Mouse (Mus musculus): ENCODE data around the gene Myo1h. TPM values are rescaled to one million over a fixed set of nuclear protein-coding genes. Genes with fewer than 3 reads are reported as not detected.

The Myo1h gene
- polyA plus RNA-seq, 1 experiment: 1.4 TPM

DNA sequence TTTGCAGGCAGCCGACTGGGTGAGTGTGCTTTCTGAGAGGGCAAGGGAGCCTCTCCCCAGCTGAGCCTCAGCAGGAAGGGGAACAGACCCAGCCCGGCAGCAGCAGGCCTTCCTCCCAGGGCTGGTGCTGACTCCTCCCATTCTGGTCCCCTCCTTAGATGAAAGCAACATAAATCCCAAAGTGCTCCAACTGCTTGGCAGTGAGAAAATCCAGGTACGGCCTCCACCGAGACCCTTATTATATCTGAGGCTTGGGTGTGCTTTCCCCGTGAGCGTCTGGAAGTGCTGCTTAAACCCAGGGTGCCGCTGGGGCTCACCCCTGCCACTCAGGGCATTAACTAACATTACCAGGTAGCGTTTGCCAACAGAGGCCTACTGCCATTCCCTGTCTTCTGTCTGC lies 70.6 kb downstream of the Myo1h start:
- Histone ChIP-seq H3ac (ENCODE audit: control insufficient read depth, insufficient read length) (no peak overlapping the region), H3K79me2 (ENCODE audit: control insufficient read depth, insufficient read depth) (no peaks in the 10 kb centered on the region), H3K4me2 (ENCODE audit: low read depth) (no peak overlapping the region), H3K36me3 (ENCODE audit: control insufficient read depth, insufficient read depth) (peaks cover 5% of the 10 kb centered on the region), H3K27me3 (ENCODE audit: control insufficient read depth, insufficient read depth, insufficient read length) (no peaks in the 10 kb centered on the region), H3K4me3 (no peak overlapping the region)
- no peak for TF ChIP-seq POLR2A (IDR thresholded peaks at IDR 0.05; ENCODE audit: insufficient read length, low read depth)
- no peak for TF ChIP-seq POLR2AphosphoS2 (IDR thresholded peaks at IDR 0.05; ENCODE audit: insufficient read length, low read depth)
- no peak for TF ChIP-seq E2F4 (IDR thresholded peaks at IDR 0.05; ENCODE audit: insufficient read depth)
- TF ChIP-seq REST (IDR thresholded peaks at IDR 0.05; ENCODE audit: insufficient read depth, insufficient read length): no peak

DNA sequence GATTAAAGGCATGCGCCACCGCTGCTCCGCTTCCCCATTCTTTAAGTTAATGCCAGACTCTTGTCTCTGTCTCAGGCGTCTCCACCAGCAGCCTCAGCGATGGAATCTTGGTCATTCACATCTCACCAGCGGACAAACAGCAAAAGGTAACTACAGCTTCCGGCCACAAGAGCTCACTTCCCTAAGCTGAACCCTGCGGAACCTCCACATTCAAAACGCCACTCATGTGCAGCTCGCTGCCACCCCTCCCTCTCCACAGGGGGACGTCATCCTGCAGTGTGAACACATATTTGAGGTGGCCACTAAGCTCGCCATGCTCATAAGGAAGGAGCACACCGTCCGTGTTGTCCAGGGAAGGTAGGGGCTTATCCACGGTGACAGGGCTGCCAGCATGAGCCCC lies 72.0 kb downstream of the Myo1h start:
- no peaks in the 10 kb centered on the region for H3K79me2 ChIP-seq (ENCODE audit: control insufficient read depth, insufficient read depth)
- H3K27me3 ChIP-seq (ENCODE audit: control insufficient read depth, insufficient read depth, insufficient read length): no peaks in the 10 kb centered on the region
- peaks cover 5% of the 10 kb centered on the region for H3K36me3 ChIP-seq (ENCODE audit: control insufficient read depth, insufficient read depth)
- no peak overlapping the region for H3ac ChIP-seq (ENCODE audit: control insufficient read depth, insufficient read length)
- no peak overlapping the region for H3K4me2 ChIP-seq (ENCODE audit: low read depth)
- H3K4me3 ChIP-seq: no peak overlapping the region
- TF ChIP-seq E2F4 (IDR thresholded peaks at IDR 0.05; ENCODE audit: insufficient read depth) (no peak), POLR2AphosphoS2 (IDR thresholded peaks at IDR 0.05; ENCODE audit: insufficient read length, low read depth) (no peak), TCF12 (IDR thresholded peaks at IDR 0.05; ENCODE audit: insufficient read depth, poor library complexity, severe bottlenecking) (no peak), POLR2A (IDR thresholded peaks at IDR 0.05; ENCODE audit: insufficient read length, low read depth) (no peak), MAX (IDR thresholded peaks at IDR 0.05; ENCODE audit: low read depth) (no peak), MYOG (IDR thresholded peaks at IDR 0.05; ENCODE audit: control insufficient read depth in 1 of 3, insufficient read depth in 1 of 3, insufficient read length in 2 of 3, low read depth in 2 of 3) (no peak), CEBPB (IDR thresholded peaks at IDR 0.05; ENCODE audit: insufficient read depth, poor library complexity, severe bottlenecking) (no peak)

GRCm38 (mm10) chr5:114365043-114365752 lies 76.2 kb downstream of the Myo1h start:
- Histone ChIP-seq H3K4me3 (no peak overlapping the region), H3K4me2 (ENCODE audit: low read depth) (no peak overlapping the region), H3K27me3 (ENCODE audit: control insufficient read depth, insufficient read depth, insufficient read length) (no peaks in the 10 kb centered on the region), H3ac (ENCODE audit: control insufficient read depth, insufficient read length) (no peak overlapping the region), H3K79me2 (ENCODE audit: control insufficient read depth, insufficient read depth) (peaks cover 17% of the 10 kb centered on the region), H3K36me3 (ENCODE audit: control insufficient read depth, insufficient read depth) (peaks cover 10% of the 10 kb centered on the region)
- TF ChIP-seq POLR2AphosphoS2 (IDR thresholded peaks at IDR 0.05; ENCODE audit: insufficient read length, low read depth): no peak
- no peak for TF ChIP-seq E2F4 (IDR thresholded peaks at IDR 0.05; ENCODE audit: insufficient read depth)
- TF ChIP-seq SRF (IDR thresholded peaks at IDR 0.05; ENCODE audit: control insufficient read depth, insufficient read length, low read depth): no peak
- TF ChIP-seq MYOG (IDR thresholded peaks at IDR 0.05; ENCODE audit: control insufficient read depth in 1 of 3, insufficient read depth in 1 of 3, insufficient read length in 2 of 3, low read depth in 2 of 3): no peak
- no peak for TF ChIP-seq CEBPB (IDR thresholded peaks at IDR 0.05; ENCODE audit: insufficient read depth, poor library complexity, severe bottlenecking)
- no peak for TF ChIP-seq TCF3 (IDR thresholded peaks at IDR 0.05; ENCODE audit: insufficient read length, low read depth)
- no peak for TF ChIP-seq POLR2A (IDR thresholded peaks at IDR 0.05; ENCODE audit: insufficient read length, low read depth)
- no peak for TF ChIP-seq REST (IDR thresholded peaks at IDR 0.05; ENCODE audit: insufficient read depth, insufficient read length)
- no peak for TF ChIP-seq USF1 (IDR thresholded peaks at IDR 0.05; ENCODE audit: low read depth)

DNA sequence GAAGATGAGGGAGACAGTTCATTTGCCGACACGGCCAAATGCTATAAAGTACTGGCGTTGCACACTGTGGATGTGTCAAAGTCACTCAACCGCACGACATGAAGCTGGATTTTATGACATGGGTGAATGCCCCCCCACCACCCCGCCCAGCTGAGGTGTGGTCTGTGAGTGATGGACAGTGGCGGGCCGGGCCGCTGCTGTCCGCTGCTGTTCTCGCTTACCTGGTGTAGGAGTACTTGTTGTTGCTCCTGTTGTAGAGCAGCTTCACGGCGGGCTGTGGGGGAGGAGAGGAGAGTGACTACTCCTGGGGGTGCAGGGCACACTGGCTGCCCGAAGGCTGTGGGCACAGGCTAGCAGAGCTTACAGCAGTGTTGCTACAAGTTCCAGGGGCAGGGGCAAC lies 79.2 kb downstream of the Myo1h start:
- peaks cover 33% of the 10 kb centered on the region for H3K79me2 ChIP-seq (ENCODE audit: control insufficient read depth, insufficient read depth)
- no peak overlapping the region for H3K4me3 ChIP-seq
- no peak overlapping the region for H3ac ChIP-seq (ENCODE audit: control insufficient read depth, insufficient read length)
- H3K27me3 ChIP-seq (ENCODE audit: control insufficient read depth, insufficient read depth, insufficient read length): no peaks in the 10 kb centered on the region
- TF ChIP-seq TCF3 (IDR thresholded peaks at IDR 0.05; ENCODE audit: insufficient read length, low read depth): no peak
- no peak for TF ChIP-seq MYOD1 (IDR thresholded peaks at IDR 0.05; ENCODE audit: control insufficient read depth in 1 of 3, insufficient read length in 2 of 3, low read depth in 2 of 3)
- TF ChIP-seq TCF12 (IDR thresholded peaks at IDR 0.05; ENCODE audit: insufficient read depth, poor library complexity, severe bottlenecking): no peak
- no peak for TF ChIP-seq SRF (IDR thresholded peaks at IDR 0.05; ENCODE audit: control insufficient read depth, insufficient read length, low read depth)
- no peak for TF ChIP-seq USF1 (IDR thresholded peaks at IDR 0.05; ENCODE audit: low read depth)
- TF ChIP-seq POLR2AphosphoS2 (IDR thresholded peaks at IDR 0.05; ENCODE audit: insufficient read length, low read depth): no peak
- no peak for TF ChIP-seq CEBPB (IDR thresholded peaks at IDR 0.05; ENCODE audit: insufficient read depth, poor library complexity, severe bottlenecking)
- no peak for TF ChIP-seq POLR2A (IDR thresholded peaks at IDR 0.05; ENCODE audit: insufficient read length, low read depth)
- TF ChIP-seq E2F4 (IDR thresholded peaks at IDR 0.05; ENCODE audit: insufficient read depth): no peak
- no peak for TF ChIP-seq MYOG (IDR thresholded peaks at IDR 0.05; ENCODE audit: control insufficient read depth in 1 of 3, insufficient read depth in 1 of 3, insufficient read length in 2 of 3, low read depth in 2 of 3)
- TF ChIP-seq REST (IDR thresholded peaks at IDR 0.05; ENCODE audit: insufficient read depth, insufficient read length): no peak
- TF ChIP-seq MAX (IDR thresholded peaks at IDR 0.05; ENCODE audit: low read depth): no peak
- H3K36me3 ChIP-seq (ENCODE audit: control insufficient read depth, insufficient read depth): peaks cover 10% of the 10 kb centered on the region
- no peak overlapping the region for H3K4me2 ChIP-seq (ENCODE audit: low read depth)

DNA sequence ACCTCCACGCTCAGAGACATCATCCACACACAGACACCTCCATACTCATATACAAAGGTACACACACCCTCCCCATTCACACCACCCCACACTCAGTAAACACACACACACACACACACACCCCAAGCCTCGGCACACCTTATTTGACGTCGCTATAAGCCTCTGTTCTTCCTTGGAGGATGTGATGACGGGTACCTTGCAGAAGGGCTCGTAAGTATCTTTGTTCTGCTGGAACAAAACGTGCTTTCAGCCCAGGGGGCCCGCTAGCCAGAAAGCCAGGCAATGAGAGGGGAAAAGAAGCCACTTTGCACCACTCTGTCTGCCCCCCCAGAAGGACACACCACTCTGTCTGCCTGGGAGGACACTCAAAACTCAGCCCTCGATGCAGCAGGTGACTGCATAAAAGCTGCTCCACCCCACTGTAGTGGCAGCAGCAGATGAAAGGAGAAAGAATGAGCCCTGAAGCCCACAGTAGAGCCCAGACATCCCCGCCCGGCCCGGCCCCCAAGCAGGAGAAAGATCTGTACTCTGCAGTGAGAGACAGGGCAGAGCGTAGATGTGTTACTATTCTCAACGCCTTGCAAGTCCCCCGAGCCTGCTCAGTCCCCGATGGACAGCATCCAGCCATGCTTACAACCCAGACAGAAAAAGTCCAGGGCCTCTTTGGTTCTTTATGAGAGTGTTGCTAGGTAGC lies 80.0 kb downstream of the Myo1h start:
- Histone ChIP-seq H3ac (ENCODE audit: control insufficient read depth, insufficient read length) (no peak overlapping the region), H3K4me3 (no peak overlapping the region), H3K4me2 (ENCODE audit: low read depth) (no peak overlapping the region), H3K79me2 (ENCODE audit: control insufficient read depth, insufficient read depth) (peaks cover 39% of the 10 kb centered on the region), H3K27me3 (ENCODE audit: control insufficient read depth, insufficient read depth, insufficient read length) (no peaks in the 10 kb centered on the region), H3K36me3 (ENCODE audit: control insufficient read depth, insufficient read depth) (peaks cover 16% of the 10 kb centered on the region)
- TF ChIP-seq CEBPB (IDR thresholded peaks at IDR 0.05; ENCODE audit: insufficient read depth, poor library complexity, severe bottlenecking) (no peak), E2F4 (IDR thresholded peaks at IDR 0.05; ENCODE audit: insufficient read depth) (no peak), TCF3 (IDR thresholded peaks at IDR 0.05; ENCODE audit: insufficient read length, low read depth) (no peak), MYOD1 (IDR thresholded peaks at IDR 0.05; ENCODE audit: control insufficient read depth in 1 of 3, insufficient read length in 2 of 3, low read depth in 2 of 3) (no peak), MAX (IDR thresholded peaks at IDR 0.05; ENCODE audit: low read depth) (no peak), MYOG (IDR thresholded peaks at IDR 0.05; ENCODE audit: control insufficient read depth in 1 of 3, insufficient read depth in 1 of 3, insufficient read length in 2 of 3, low read depth in 2 of 3) (no peak), REST (IDR thresholded peaks at IDR 0.05; ENCODE audit: insufficient read depth, insufficient read length) (no peak), POLR2A (IDR thresholded peaks at IDR 0.05; ENCODE audit: insufficient read length, low read depth) (no peak), POLR2AphosphoS2 (IDR thresholded peaks at IDR 0.05; ENCODE audit: insufficient read length, low read depth) (no peak), USF1 (IDR thresholded peaks at IDR 0.05; ENCODE audit: low read depth) (no peak), SRF (IDR thresholded peaks at IDR 0.05; ENCODE audit: control insufficient read depth, insufficient read length, low read depth) (no peak)

Data from myocyte (in vitro differentiated cells).